Mouse (Mus musculus) gastrocnemius, postnatal 36 days (tissue): Measurements from ENCODE around the gene Batf3. TPM values are rescaled to one million over a fixed set of nuclear protein-coding genes. Genes with fewer than 3 reads are reported as not detected.

Experiments
- DNase-seq, 2 experiments: peaks; one replicate each; pipeline ENCODE4 v3.0.0; 2022
- intact Hi-C: fragments of 180-260 bp; cut with DNase I; formaldehyde crosslinking; loops from one replicate; pipeline ENCODE4 v1.15.1; 2025
- total RNA-seq, 2 experiments: library from RNA; stranded (reverse); gene quantifications; 2 replicates each; pipeline ENCODE4 v1.2.3; 2021

The Batf3 gene
- total RNA-seq, 2 experiments from 2014 or later: not detected

DNA sequence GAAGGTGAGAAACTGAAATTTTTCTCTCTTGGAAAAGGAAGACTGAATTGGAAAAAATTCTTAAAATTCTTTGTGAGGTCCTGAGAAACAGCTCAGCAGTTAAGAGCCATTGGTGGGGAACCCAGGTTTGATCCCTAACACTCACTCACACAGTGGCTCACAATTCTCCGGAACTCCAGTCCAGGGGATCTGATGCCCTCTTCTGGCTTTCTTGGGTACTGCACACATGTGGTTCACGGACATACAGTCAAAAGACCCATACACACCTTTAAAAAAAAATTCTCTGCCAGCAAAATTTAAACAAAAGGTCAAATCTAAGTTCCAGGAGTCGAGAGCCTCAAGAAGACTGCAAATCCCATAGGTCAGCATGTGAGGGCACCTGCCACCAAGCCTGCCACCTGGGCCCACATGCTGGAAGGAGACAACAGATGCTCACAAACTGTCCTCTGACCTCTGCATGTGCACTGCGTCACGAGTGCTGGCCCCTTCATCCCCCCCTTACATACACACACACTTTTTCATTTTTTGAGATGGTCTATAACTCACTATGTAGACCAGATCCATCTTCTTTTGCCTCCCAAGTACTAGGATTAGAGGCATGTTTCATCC lies 12.6 kb upstream of the Batf3 start:
- intact Hi-C loops: no loop called here
- peak in 1 of 2 experiments; percentile 53 for DNase-seq

GRCm38 (mm10) chr1:191085597-191085996 lies 12.1 kb upstream of the Batf3 start:
- no peak for DNase-seq
- intact Hi-C loops: no loop called here

GRCm38 (mm10) chr1:191086304-191086878 lies 11.3 kb upstream of the Batf3 start:
- DNase-seq: no peak
- intact Hi-C loops: no loop called here

DNA sequence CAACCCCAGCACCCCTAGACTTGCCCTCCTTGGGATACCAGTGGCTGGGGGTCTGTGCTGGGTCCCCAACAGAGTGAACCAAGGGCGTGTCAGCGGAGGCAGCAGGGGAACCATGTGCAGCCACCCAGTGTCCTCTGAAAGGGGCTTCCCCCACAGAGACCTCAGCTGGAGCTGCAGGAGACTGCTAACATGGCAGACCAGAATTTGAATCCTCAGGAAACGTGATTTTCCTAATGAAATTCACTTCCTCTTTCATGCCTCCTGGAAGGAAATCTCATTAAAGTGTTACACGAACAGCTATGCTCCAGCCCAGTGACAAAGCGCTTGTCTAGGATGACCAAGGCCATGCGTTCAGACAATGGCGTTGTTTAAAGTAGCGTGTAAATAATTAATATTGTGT lies 10.7 kb upstream of the Batf3 start:
- intact Hi-C loops: no loop called here

DNA sequence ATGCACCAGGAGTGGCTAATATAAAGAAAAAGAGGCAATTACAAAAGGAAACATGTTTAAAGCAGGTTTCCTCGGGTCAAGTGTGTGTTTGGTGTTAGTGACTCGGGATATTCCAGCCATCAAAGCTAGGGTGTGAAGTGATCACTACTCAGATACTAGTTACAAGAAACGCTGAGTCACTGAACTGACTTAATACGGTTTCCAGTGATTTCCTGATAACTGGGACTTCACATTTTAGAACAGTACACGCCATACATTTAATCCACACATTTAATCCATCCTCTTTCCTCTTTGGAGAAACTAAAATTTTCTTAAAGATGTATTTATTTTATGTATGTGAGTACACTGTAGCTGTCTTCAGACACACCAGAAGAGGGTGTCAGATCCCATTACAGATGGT lies 9.7 kb upstream of the Batf3 start:
- intact Hi-C loops: no loop called here

More for the DNA sequence above, 10.7 kb upstream of the Batf3 start:
- DNase-seq: no peak

DNA sequence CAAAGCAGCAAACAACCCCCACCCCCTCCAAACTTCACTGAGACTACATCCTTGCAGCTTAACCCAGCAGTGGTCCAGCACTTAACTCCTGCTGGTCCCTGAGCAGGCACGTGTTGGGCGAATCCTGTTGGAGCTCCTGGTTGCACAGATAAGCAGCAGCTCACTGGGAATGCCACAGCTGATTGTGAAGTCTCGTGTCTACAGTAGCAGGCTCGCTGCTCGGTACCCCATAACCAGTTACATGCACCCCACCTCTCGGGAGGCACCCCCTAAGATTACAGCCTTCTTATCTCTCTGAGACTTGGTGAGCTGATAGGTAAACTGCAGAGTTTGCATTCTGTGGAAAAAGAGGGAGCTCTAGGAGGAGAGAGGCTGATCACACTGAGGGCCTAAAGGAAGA lies 8.3 kb upstream of the Batf3 start:
- intact Hi-C loops: no loop called here
- no peak for DNase-seq

More for the DNA sequence above, 9.7 kb upstream of the Batf3 start:
- DNase-seq: no peak

DNA sequence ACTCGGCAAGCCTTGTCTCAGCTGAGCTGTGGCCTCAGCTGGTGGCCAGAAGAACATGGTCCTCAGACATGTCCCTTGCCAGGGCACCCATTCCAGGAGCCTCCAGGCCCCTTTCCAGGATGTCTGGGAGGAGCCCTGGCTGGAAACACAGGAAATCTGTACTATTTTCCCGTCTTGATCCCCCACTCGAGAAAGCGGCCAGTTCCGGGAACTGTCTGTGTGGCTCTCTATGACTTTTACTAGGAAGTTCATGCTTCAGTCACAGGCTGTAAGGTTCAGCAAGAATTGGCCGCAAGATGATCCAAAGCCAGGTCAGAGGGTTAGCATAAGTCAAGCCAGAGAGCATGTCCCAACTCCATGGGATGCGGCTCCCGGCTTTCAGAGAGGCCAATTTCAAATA lies 5.6 kb upstream of the Batf3 start:
- intact Hi-C loops: no loop called here
- DNase-seq: no peak

- intact Hi-C loops: no loop called here
- no peak for DNase-seq
These were observed 4.1 kb upstream of the Batf3 start for GRCm38 (mm10) chr1:191093578-191093977.

GRCm38 (mm10) chr1:191095019-191095418 lies 2.6 kb upstream of the Batf3 start:
- intact Hi-C loops: no loop called here
- DNase-seq: no peak

- no peak for DNase-seq
- intact Hi-C loops: no loop called here
These were observed 571 bp upstream of the Batf3 start for GRCm38 (mm10) chr1:191096871-191097681.

GRCm38 (mm10) chr1:191099114-191099513 lies 1.5 kb downstream of the Batf3 start:
- DNase-seq: no peak
- intact Hi-C loops: no loop called here

- intact Hi-C loops: no loop called here
- no peak for DNase-seq
These were observed 2.2 kb downstream of the Batf3 start for GRCm38 (mm10) chr1:191099772-191100291.

DNA sequence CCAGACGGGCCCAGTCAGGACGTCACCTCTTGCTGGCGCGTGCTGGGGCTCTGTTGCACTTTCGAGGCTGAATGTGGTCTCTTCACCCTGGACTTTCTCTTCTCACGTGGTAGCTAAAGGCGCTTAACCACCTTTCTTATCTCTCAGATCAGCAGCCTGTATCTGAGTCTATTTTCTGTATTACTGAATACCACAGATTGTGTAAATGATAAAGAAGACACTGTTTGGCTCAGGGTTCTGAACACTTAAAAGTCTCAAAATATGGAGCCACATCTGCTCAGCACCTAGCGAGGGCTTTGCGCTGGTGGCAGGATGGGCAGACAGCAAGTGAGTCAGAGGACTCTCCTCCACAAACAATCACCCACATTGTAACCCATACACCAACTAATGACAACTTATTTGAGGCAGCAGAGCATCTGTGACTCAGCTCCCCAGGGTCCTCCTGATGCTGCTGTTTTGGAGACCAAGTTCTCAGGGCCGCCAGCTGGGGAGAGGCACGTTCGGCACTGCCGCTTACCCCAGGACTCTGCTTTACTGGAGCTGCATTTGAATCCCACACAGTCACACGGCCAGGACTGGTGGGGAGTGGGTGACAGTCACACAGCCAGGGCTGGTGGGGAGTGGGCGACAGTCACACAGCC lies 5.2 kb downstream of the Batf3 start:
- intact Hi-C loops: no loop called here

DNA sequence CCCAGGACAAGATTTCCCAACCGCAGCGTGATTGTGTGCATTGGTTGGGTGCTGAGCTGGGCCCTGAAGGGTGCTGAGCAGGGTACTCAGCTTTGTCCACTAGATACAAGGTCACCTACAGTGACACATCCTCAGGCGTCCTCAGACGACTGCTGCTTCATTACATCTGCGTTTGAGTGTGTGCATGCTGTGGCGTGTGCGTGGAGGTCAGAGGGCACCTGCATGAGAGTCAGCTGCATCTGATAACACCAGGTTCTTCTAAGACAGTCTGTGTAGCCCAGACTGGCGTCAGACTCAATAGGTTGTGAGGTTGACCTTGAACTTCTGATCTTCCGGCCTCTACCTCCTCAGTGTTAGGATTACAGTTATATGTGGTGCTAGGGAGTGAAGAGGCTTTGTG lies 7.6 kb downstream of the Batf3 start:
- no peak for DNase-seq
- intact Hi-C loops: no loop called here

More for the DNA sequence above, 5.2 kb downstream of the Batf3 start:
- no peak for DNase-seq

DNA sequence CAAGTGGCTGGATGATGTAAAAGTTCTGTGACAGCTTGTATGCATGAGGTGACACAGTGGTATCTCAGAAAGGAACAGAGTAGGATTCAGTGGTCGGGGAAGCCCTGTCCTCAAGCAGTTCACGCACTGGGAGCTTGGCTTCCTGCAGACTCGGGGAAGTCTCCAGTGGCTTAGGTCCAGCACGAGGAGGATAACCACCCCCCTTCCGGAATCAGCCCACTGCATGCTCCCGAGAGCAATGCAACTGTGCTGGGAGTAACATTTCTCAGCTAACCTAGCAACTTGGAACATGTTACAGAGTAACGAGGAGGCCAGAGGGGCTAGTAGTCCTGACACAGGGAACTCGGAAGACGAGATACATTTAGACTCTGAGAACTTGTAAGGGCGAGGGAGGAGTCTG lies 9.7 kb downstream of the Batf3 start:
- intact Hi-C loops: no loop called here
- DNase-seq: no peak

GRCm38 (mm10) chr1:191109907-191110306 lies 12.3 kb downstream of the Batf3 start:
- DNase-seq: no peak
- intact Hi-C loops: no loop called here

GRCm38 (mm10) chr1:191111146-191111545 lies 13.5 kb downstream of the Batf3 start:
- intact Hi-C loops: no loop called here
- DNase-seq: no peak

GRCm38 (mm10) chr1:191114868-191115267 lies 17.2 kb downstream of the Batf3 start:
- intact Hi-C loops: no loop called here
- DNase-seq: no peak

DNA sequence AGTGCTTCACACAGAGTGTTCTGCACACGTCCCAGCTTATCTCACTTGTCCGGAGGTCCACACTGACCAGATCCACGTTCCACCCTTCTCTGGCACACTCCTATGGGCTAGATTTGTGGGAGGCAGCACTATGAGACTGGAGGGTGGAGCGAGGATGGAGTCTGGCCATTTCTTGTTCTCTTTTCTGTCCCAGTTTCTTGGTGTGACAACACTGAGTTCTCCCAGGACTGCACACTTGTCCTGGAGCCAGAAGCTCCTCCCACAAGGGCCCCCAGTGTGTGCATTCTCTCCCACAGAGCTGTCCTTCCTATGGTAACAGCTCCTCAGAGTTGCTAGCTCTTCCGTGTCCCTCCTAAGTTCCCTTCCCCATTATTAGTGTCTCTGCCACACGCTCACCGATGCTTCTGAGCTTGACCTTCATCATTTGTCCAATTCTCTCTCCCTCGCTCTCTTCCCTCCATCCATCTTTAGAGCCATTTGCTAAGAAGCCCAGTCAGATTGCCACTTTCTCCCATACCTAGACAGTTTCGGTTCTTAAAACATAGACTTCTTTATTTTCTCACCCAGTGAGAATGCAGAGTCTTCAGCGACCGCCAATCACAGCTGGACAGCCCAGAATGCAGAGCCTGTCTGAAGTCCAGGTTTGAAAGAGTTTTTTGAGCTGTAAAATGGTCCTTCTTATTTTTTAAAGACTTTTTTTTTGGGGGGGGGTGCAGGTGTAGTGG lies 18.0 kb downstream of the Batf3 start:
- intact Hi-C loops: no loop called here

DNA sequence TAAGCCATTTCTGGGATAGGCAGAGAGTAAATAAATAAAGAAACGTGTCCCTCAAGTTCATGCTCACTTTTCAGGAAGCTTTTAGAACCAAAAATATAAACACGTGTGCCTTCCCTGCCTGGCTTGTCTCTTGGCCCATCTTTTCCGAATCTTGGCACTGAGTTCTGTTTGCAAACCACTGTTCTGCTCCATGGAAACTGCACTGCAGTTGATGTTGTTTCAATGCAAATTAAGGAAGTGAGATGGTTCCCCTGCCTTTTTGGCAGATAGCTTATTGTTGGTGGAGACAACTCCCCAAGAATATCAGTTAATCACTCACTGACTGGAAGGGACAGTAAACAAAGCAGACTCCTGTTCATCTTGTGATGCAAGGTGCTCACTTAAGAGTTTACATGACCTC lies 25.1 kb downstream of the Batf3 start:
- no peak for DNase-seq
- intact Hi-C loops: no loop called here

More for the DNA sequence above, 18.0 kb downstream of the Batf3 start:
- DNase-seq: no peak
